Mouse (Mus musculus) liver, adult (tissue): ENCODE measurements at regions not wholly inside any gene's neighbourhood (a gene's known extent, or its start where the extent isn't known, plus 50 kb on each side); places are given as distances from the start of the nearest gene placed in this dataset.

Experiments
- GATA4 ChIP-seq: IDR thresholded peaks from 2 replicates; pipeline ENCODE4 v1.6.1; 2014; ENCODE audit warnings: mild to moderate bottlenecking, low read length; ENCODE audit not compliant: insufficient replicate concordance

DNA sequence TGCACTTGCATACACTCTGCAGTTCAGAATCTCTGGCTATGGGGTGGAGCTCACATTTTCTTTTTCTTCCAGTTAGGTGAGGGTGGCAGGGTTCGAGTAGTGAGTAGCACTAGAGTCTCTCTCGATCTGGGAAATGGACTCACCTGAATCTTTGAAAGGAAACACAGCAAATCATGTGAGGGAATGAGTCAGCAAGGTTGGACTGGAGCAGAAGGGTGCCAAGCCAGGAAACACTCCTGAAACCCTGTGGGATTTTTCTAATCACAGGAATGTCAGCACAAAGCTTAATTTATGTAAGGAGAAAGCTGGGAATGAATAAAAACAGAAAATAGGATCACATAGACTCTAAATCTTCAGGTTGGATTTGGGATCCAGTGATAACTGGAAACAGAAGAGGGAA is 282.1 kb downstream of the Slc30a10 start:
- no peak for TF ChIP-seq GATA4

DNA sequence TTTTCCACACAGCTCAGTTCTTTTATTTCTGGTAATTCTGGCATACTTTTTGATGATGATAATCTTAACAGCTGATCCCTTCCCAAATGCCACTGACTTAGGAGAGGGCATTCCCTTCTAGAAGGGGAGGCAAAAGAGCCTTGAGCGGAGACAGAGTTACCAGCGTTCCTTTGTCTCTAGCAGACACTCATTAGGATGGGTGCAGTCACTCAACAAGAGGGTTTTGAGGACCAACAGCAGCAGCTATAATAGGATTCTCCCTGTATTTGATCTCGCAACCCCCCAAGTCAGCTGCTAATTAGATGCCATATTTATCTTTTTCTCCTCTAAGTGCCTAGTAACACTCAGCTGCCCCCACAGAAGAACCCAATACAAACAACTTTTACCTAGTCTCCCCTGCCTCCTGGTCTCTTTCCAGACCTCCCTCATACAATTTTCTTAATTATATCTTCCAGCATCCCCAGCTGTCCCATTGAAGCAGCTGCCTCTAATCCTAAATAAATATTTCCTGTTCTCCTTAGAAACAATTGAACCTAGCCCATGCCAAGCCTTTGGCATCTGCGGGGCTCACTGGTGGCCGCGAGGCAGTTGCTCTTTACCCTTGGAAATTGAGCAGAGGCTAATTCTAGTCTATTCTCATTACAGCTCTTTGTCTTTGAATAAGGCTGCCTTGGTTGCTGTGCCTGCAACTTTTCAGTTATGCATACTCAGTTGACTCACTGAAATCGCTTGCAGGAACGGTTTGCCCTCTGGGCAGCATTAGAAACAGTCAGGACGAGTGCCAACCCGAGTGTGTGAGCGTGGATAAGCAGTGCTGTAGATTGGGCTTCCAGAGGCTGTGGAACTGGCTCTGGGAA is 286.6 kb downstream of the Slc30a10 start:
- TF ChIP-seq GATA4 = no peak

DNA sequence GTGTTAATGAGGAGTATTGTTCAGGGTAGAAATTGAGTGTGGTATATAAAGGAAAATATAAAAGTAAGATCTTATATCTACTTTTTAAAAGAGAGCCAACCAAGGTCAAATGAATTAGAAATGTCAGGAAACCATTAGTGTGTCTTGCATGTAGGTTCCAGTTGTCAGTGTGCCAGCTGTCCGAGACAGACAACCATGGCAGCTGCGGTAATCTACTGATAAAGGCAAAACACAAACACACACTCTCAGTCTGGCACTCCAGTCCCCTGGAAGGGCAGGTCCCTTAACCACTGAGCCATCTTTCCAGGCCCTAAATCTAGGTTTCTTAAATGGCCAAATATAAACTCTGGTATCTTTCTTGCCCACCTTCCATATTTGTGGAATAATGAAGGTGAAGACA is 294.6 kb downstream of the Slc30a10 start:
- TF ChIP-seq GATA4 = no peak

DNA sequence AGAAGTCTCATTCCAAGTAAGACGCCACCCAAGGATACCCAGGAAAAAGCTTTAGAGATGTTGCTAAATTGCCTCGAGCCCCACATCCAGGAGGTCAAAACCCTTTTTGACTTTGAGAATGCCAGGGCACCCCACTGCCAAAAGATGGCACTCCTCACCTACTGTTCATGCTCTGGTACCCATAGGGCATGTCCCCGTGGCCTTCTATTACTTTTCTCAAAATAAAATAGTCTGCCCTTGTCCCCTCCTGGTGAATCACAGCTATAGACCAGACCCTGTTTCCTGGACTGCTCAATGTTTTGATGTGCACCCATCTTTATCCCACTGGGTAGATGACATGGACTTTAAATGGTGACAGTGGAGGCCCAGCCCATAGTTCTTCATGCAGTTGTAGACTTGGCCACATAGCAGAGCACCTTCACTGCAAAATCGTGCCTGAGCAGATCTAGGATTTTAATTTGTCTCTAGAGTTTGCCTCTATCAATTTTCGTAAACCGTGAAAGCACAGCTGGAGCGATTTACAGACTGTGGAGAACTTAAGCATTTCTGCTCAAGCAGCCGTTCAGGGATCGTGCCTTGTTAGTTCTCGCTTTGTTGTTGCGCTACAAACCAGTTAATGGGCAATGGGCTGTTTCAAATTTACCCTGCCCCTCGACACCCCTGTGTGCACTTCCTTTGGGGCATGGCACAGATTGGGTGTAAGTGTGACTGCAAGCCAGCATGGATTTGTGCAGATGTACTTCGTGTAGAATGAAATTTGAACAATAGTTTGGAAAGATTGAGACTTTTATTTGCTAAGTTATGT is 300.0 kb downstream of the Slc30a10 start:
- no peak for TF ChIP-seq GATA4

DNA sequence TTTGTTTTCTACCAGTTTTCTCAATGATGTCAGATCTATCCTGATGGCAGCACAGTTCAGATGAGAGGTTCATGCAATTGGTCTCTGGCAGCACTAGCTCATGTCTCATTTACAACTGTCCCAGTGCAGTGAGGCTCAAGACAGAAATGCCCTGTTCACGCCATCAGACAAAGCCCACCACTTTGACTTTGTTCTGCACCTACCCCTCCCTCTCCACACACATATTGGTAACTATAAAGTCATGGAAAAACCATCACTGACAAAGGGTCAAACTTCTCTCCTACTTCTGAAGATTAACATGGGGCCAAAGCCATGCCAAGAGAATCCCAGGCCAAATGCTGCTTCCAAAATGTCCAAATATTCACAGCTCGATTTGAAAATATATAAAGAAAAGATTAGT is 302.7 kb downstream of the Slc30a10 start:
- TF ChIP-seq GATA4 = no peak

DNA sequence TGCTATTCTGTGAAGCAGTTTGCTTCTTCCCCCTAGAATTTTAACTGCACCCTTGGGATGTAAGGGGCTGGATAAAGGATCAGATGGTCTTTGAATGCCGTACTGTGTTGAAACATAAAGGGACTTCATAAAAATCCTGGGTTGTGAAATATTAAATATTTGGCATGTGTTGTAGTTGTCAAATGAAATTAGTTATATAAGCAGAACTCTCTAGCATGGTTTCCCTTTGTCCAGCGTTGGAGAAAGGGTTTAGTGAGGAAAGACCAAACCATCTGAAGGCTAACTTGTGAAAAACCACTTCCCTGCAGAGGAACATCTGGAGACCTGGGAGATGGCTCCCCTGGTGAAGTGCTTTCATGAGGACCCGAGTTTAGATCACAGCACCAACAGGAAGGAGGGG is 319.6 kb downstream of the Slc30a10 start:
- TF ChIP-seq GATA4 = no peak

DNA sequence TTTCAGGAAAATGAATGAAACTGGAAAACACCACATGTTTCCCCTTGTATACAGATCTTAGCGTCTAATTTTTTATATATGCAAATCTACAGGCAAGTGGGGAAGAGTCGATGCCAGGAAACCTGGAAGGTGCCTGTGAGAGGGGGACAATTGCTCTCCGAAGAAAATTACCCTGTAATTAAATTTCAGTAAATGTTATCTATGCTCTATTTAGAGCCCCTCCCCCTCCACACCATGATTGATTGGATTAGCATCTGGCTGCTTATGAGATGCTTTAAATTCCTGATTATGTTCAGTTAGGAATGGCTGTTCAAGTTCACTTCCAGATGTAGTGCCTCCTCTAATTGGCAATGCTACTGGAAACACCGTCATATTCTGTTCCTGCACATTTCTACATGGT is 325.0 kb downstream of the Slc30a10 start:
- no peak for TF ChIP-seq GATA4

DNA sequence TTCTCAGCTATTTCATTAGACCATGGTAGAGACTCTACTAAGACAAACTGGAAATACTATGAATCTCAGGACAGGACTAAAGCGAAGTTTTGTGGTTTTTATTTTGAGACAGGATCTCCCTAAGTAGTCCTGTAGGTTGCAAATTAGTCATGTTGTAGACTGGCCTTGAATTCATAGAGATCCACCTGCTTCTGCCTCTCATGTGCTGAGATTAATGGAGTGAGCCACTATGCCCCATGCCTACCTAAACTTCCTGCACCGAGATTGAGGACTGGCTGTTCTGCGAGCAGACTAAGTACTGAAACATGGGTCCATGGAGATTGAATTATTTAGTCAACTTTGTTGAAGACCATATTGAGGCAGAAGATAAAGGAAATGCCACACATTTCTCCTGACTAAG is 315.0 kb downstream of the Lyplal1 start:
- TF ChIP-seq GATA4 = no peak

DNA sequence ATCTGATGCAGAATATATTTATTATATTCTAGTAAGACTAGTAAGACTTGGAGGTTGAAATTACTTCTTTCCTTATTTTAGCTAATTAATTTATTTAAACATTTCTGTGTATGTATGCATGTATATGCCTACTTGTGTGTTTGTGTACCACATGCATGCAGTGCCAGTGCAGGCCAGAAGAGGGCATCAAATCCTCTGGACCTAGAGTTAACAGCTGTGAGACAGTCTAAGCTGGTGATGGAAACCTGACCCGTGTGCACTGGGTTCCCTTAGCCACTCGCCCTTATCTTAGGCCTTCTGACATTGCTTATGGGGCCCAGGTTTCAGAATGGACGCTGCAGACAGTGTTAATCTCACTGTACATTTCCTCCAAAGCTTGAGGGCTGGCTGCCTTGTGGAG is 302.2 kb downstream of the Lyplal1 start:
- TF ChIP-seq GATA4 = no peak

DNA sequence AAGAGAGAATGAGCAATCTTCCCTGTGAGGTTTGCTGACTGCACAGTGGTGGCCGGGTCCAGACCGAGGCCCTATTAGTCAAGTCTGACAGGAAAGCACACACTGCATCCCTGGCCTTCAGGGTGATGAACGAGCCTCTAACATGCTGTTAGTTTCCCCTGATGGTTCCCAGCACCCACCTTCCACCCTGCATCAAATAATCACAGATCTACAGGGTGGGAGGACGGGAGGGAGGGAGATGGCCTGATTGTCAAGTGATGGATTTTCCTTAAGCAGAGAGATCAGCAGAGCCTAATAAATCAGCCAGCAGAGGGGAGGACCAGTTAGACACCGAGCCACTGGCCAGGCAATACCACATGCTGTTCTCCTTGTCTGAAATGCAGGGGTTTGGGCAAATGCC is 298.1 kb downstream of the Lyplal1 start:
- no peak for TF ChIP-seq GATA4

DNA sequence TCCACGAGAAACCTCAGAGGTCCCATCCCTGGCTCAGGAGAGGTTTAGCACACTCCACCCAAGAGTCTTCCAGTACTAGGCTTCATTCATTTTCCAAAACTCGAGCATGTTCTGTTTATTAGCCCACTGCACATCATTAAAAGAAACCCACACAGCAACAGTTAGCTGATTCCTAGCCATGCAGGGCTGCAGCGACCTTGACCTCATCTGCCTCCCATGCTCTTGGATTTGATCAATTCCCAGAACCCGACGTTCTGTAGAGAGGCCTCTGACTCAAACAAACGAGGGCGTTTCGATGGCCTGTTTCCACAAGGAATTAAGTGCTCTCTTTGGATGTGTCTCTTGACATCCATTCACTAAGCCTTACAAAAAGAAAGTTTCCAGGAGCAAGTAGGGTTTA is 294.9 kb downstream of the Lyplal1 start:
- TF ChIP-seq GATA4 = no peak

DNA sequence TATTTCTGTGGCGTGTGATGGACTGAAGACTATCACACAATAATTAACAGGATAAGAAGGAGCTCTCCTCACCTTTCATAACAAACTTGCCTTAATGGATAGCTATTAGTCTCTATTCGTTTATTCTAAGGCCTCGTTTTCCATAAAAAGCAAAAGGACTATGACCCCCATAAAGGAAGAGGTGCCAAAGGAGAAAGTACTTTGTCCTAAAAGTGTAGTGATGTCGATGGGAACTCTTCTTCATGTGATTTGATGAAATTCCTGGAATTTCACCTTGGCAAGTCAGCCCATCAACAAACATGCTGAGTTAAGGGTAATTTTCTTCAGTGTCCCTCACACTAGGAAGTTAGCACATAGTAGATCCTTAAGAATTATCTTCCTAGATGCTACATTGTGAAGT is 293.9 kb downstream of the Lyplal1 start:
- no peak for TF ChIP-seq GATA4

DNA sequence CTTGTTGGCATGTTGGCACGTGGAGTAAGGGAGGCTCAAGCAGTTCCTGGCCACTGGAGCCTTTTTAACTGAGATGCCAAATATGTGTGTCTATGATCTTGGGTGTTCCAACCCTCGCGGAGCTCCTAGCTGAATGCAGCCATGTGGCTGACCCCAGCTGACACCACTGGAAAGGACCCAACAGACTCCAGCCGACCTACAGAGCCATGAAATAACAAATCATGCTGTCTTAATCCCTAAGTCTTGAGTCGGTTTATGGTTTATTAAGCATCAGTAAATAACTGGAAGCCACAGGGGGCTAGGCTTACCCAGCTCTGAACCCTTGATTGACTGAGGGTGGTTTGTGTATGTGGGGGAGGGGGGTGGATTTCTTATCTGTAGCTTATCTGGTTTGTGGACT is 293.2 kb downstream of the Lyplal1 start:
- TF ChIP-seq GATA4 = no peak

DNA sequence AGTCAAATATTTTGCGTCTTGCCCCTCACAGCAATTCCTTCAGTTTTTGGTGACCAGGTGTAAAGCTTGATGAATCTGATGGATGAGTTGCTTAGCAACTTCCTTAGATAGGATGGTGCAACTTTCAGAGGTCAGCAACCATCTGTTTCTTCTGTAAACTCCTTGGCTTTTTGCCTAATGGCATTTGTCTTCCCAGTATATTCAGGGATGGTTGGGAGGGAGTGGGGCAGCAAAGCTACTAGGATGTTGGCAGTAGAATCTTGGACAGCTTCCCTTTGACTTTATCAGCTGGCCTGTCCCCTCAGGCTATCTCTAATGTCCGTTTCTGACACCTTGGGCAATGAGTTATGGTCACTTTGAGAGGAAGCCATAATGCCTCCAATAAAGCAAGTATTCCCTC is 289.1 kb downstream of the Lyplal1 start:
- no peak for TF ChIP-seq GATA4

DNA sequence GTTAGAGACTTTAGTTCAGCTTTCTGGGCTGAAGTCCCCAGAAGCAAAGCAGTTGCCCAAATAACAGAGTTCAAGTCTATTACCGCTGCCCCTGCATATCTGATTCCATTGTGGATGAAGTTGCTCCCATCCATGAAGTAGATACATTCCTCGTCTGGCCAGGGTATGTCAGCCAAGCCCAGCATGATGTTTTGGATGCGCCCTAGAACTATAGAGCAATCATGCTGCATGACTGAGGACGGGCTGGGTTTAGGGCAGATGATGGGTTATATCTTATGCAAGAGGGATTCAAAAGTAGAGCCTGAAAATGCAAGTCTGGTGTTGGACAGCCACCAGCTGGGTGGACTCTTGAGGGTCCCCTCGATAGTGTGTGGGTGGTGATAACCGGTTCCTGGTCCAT is 288.6 kb downstream of the Lyplal1 start:
- no peak for TF ChIP-seq GATA4

DNA sequence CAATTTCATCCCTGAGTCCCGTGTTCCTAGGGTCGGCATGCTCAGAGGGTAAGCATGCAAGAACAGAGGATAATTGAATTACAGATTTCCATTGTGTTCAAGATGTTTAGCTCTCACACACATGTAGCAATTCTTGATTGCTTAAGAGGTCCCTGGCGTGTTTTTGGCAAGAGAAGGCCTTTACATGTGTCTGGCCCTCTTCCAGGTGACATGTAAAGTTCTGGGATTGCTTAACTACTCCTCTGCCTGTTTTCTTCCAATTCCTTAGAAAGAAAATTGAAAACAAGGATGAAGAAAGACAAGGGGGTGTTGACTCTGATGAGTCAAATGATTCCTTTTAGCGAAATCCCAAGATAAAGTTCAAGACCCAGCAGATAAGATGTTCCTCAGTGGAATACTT is 285.1 kb downstream of the Lyplal1 start:
- TF ChIP-seq GATA4 = no peak

DNA sequence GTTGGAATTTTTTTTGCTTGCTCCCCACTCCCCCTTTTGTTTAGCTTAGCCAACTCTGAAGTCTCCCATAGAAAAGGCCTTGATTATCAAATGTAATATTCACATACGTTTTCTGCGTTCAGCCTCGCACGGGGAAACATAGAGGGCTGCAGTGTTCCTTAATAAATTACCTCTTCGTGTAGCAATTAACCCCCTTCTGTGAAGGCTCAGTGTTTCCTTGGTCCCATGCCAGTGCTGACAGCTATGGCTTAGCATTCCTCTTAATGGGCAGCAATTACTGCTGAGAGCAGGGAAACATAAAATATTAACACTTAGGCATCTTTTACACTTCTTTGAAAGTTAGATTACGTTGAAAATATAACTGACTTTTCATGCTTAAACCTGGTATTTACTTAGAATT is 282.9 kb downstream of the Lyplal1 start:
- no peak for TF ChIP-seq GATA4

DNA sequence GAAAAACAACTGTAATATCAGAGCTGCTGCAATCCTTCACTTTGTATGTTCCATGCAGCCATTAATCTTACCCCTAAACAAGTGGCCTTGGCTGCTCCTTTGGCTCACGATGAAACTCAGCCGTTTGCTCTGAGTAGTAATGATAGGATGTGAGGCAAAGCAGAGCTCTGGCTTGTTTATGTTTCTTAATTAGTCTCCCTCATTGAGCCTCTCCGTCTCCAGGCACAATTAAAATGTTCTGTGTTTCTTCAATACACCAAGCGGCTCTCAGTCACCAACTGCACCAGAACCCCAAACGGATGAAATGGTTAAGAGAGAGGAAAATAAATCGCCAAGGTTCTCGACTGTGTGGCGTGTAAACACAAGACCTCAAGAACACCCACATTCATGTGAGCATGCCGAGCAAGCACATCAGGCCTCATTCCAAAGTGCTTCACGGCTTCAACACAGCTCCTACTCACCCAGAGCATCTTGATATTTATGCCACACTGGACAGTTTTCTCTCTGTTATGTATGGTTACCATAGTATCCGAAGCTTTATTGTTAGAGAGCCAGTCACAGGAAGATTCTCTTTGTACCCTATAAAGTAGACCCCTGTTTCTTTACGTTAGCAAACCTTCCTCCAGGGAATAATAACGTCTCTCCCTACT is 280.4 kb downstream of the Lyplal1 start:
- no peak for TF ChIP-seq GATA4
